Mouse (Mus musculus) spleen, adult 18-20 months (tissue): Measurements from ENCODE around the gene Wdr86.

ENCODE experiments used
- DNase-seq, 2 experiments: peaks; one replicate each; pipeline ENCODE4 v3.0.0; 2022; ENCODE audit warnings: mixed read lengths in 2 of 2

Gene Wdr86

DNA sequence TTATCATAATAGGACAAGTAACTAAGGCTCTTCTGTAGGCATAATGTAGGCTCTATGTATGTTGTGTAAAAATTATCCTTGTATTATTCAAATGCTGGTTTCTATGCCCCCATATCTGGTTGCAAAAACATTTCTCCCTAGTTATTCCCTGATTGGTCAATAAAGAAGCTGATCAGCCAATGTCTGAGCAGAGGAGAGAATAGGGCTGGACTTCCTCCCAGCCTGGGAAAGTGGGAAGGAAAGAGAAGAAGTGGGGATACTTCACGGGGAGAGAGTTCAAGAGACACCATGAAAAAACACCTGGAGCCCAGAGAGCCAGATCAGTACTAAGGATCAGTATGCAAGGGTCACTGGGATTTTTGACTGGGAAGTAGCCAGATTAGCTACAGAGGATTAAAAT lies 49.1 kb downstream of the Wdr86 start:
- DNase-seq = no peak

GRCm38 (mm10) chr5:24674238-24674637 lies 56.3 kb downstream of the Wdr86 start:
- peak; percentile 60 to 86 for DNase-seq
